Mouse (Mus musculus) ovary, adult 18-20 months (tissue): ENCODE measurements around the gene Fnip2.
"Not testable (repeated sequence)": the region's sequence is repeated elsewhere in the genome, so short reads cannot be mapped to it uniquely, and the experiment has no call there.

Source experiments
- DNase-seq: peaks from one replicate; pipeline ENCODE4 v3.0.0; 2022; ENCODE audit warnings: low spot score, mixed read lengths

The Fnip2 gene

GRCm38 (mm10) chr3:79475980-79476379 lies 91.6 kb downstream of the Fnip2 start:
- DNase-seq, result no peak

GRCm38 (mm10) chr3:79474911-79475310 lies 92.7 kb downstream of the Fnip2 start:
- DNase-seq, result no peak

GRCm38 (mm10) chr3:79472362-79472761 lies 95.2 kb downstream of the Fnip2 start:
- DNase-seq, result no peak

GRCm38 (mm10) chr3:79469440-79469839 lies 98.2 kb downstream of the Fnip2 start:
- no peak for DNase-seq

GRCm38 (mm10) chr3:79458651-79459275 lies 108.8 kb downstream of the Fnip2 start:
- DNase-seq, result no peak

GRCm38 (mm10) chr3:79455761-79456160 lies 111.8 kb downstream of the Fnip2 start:
- DNase-seq, result no peak

GRCm38 (mm10) chr3:79452696-79453263 lies 114.8 kb downstream of the Fnip2 start:
- no peak for DNase-seq

- no peak for DNase-seq
These were observed 118.2 kb downstream of the Fnip2 start for GRCm38 (mm10) chr3:79449361-79449760.

- DNase-seq, result no peak
These were observed 119.2 kb downstream of the Fnip2 start for GRCm38 (mm10) chr3:79448421-79448820.

GRCm38 (mm10) chr3:79446648-79447047 lies 120.9 kb downstream of the Fnip2 start:
- DNase-seq, result not testable (repeated sequence)

- no peak for DNase-seq
These were observed 121.5 kb downstream of the Fnip2 start for GRCm38 (mm10) chr3:79446124-79446523.

- DNase-seq, result no peak
These were observed 122.6 kb downstream of the Fnip2 start for GRCm38 (mm10) chr3:79445041-79445440.

GRCm38 (mm10) chr3:79443850-79444249 lies 123.7 kb downstream of the Fnip2 start:
- DNase-seq, result no peak

- no peak for DNase-seq
These were observed 126.6 kb downstream of the Fnip2 start for GRCm38 (mm10) chr3:79440976-79441491.

- DNase-seq, result no peak
These were observed 129.3 kb downstream of the Fnip2 start for GRCm38 (mm10) chr3:79438276-79438675.

GRCm38 (mm10) chr3:79436186-79436585 lies 131.4 kb downstream of the Fnip2 start:
- no peak for DNase-seq

- no peak for DNase-seq
These were observed 132.6 kb downstream of the Fnip2 start for GRCm38 (mm10) chr3:79434985-79435384.

GRCm38 (mm10) chr3:79434436-79434835 lies 133.2 kb downstream of the Fnip2 start:
- DNase-seq, result no peak

GRCm38 (mm10) chr3:79433593-79433992 lies 134.0 kb downstream of the Fnip2 start:
- DNase-seq, result no peak

GRCm38 (mm10) chr3:79425441-79425840 lies 142.2 kb downstream of the Fnip2 start:
- DNase-seq, result no peak

- no peak for DNase-seq
These were observed 148.7 kb downstream of the Fnip2 start for GRCm38 (mm10) chr3:79418921-79419320.

GRCm38 (mm10) chr3:79416944-79417680 lies 150.5 kb downstream of the Fnip2 start:
- no peak for DNase-seq

- DNase-seq, result no peak
These were observed 151.7 kb downstream of the Fnip2 start for GRCm38 (mm10) chr3:79415929-79416328.
